Mouse (Mus musculus) myocyte (in vitro differentiated cells): ENCODE data around the gene Fam189b.

Experiments
- CEBPB ChIP-seq: IDR thresholded peaks from 2 replicates; pipeline ENCODE4 v1.6.1; 2011; ENCODE audit warnings: mild to moderate bottlenecking, moderate library complexity; ENCODE audit not compliant: poor library complexity, insufficient read depth, severe bottlenecking
- E2F4 ChIP-seq: IDR thresholded peaks from one replicate; pipeline ENCODE4 v1.6.1; 2011; ENCODE audit warnings: mild to moderate bottlenecking, control low read depth, moderate library complexity; ENCODE audit not compliant: insufficient read depth
- MAX ChIP-seq: IDR thresholded peaks from one replicate; pipeline ENCODE4 v1.6.1; 2011; ENCODE audit warnings: low read depth, mild to moderate bottlenecking, control low read depth
- MYOD1 ChIP-seq, 3 experiments: IDR thresholded peaks; one replicate each; pipeline ENCODE4 v1.6.1; 2011; ENCODE audit warnings: control low read depth in 2 of 3, low read depth in 2 of 3, mild to moderate bottlenecking in 2 of 3, moderate library complexity in 1 of 3; ENCODE audit not compliant: insufficient read length in 2 of 3, control insufficient read depth in 1 of 3
- MYOG ChIP-seq, 3 experiments: IDR thresholded peaks; one replicate each; pipeline ENCODE4 v1.6.1; 2011; ENCODE audit warnings: control low read depth in 2 of 3, low read depth in 2 of 3, mild to moderate bottlenecking in 2 of 3; ENCODE audit not compliant: insufficient read length in 2 of 3, control insufficient read depth in 1 of 3, insufficient read depth in 1 of 3
- POLR2A ChIP-seq: IDR thresholded peaks from one replicate; pipeline ENCODE4 v1.6.1; 2011; ENCODE audit warnings: low read depth, mild to moderate bottlenecking, control low read depth, moderate library complexity; ENCODE audit not compliant: insufficient read length
- POLR2AphosphoS2 ChIP-seq: IDR thresholded peaks from one replicate; pipeline ENCODE4 v1.6.1; 2011; ENCODE audit warnings: low read depth, control low read depth; ENCODE audit not compliant: insufficient read length
- REST ChIP-seq: IDR thresholded peaks from one replicate; pipeline ENCODE4 v1.6.1; 2011; ENCODE audit warnings: mild to moderate bottlenecking, control low read depth, moderate library complexity; ENCODE audit not compliant: insufficient read depth, insufficient read length
- SRF ChIP-seq: IDR thresholded peaks from one replicate; pipeline ENCODE4 v1.6.1; 2011; ENCODE audit warnings: low read depth; ENCODE audit not compliant: control insufficient read depth, insufficient read length
- TCF12 ChIP-seq: IDR thresholded peaks from one replicate; pipeline ENCODE4 v1.6.1; 2011; ENCODE audit warnings: mild to moderate bottlenecking, control low read depth; ENCODE audit not compliant: poor library complexity, insufficient read depth, severe bottlenecking
- TCF3 ChIP-seq: IDR thresholded peaks from one replicate; pipeline ENCODE4 v1.6.1; 2011; ENCODE audit warnings: low read depth, control low read depth; ENCODE audit not compliant: insufficient read length
- USF1 ChIP-seq: IDR thresholded peaks from one replicate; pipeline ENCODE4 v1.6.1; 2011; ENCODE audit warnings: low read depth, mild to moderate bottlenecking, control low read depth, moderate library complexity

DNA sequence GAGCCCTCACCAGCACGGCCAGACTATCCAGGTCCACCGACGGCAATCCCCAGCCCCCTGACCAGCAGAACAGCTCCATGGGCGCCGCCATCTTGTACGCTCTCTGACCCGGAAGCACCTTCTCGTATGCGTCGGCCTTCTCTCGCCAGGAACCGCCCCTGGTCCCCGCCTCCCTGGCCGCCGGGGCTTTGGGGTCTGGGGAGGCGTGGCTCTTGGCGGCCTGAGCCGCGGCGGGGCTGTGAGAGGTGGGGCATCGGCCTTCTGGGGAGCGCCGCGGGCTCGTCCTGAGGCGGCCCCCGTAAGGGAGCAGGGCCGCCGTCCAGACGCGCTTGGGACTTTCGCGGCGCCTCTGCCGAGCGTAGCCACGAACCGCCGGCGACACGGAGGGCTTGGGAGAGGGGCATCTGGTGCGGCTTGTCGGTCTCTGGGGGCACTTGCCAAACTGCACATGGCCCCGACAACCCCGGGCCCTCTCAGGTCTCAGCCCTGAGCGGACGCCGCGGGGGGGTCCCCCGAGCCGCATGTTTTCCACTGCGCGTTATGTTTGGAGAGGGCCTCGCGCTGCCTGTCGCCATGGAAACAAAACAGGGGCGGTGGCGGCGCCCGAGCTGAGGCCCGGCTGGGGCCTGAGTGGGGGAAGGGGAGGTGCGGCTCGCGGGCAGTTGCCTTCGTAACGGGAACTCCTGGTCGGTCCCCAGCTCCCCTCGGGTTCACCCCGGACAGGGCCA is 31.0 kb downstream of the Fam189b start:
- peak; percentile 57 for TF ChIP-seq POLR2A
- TF ChIP-seq E2F4: no peak
- no peak for TF ChIP-seq MYOG (IDR thresholded peaks at IDR 0.05; ENCODE audit: control insufficient read depth in 1 of 3, insufficient read depth in 1 of 3, insufficient read length in 2 of 3, low read depth in 2 of 3)
- no peak for TF ChIP-seq TCF12
- TF ChIP-seq MAX: no peak
- TF ChIP-seq POLR2AphosphoS2: peak; percentile 43
- TF ChIP-seq MYOD1 (IDR thresholded peaks at IDR 0.05; ENCODE audit: control insufficient read depth in 1 of 3, insufficient read length in 2 of 3, low read depth in 2 of 3): no peak
- TF ChIP-seq REST: no peak
- no peak for TF ChIP-seq TCF3
- no peak for TF ChIP-seq SRF
- TF ChIP-seq USF1: no peak
- no peak for TF ChIP-seq CEBPB
